Mouse (Mus musculus) C2C12 (cell line): ENCODE data around the gene Tgm5.

Experiments used
- CEBPB ChIP-seq: IDR thresholded peaks from one replicate; pipeline ENCODE4 v1.6.1; 2011; ENCODE audit warnings: low read depth, mild to moderate bottlenecking, control low read depth, moderate library complexity
- CTCF ChIP-seq: IDR thresholded peaks from one replicate; pipeline ENCODE4 v1.5.1; 2011; ENCODE audit not compliant: control insufficient read depth, insufficient read depth, insufficient read length
- MAX ChIP-seq: IDR thresholded peaks from one replicate; pipeline ENCODE4 v1.6.1; 2011; ENCODE audit warnings: mild to moderate bottlenecking, control low read depth
- MYOD1 ChIP-seq: IDR thresholded peaks from one replicate; pipeline ENCODE4 v1.6.1; 2011; ENCODE audit warnings: low read depth; ENCODE audit not compliant: control insufficient read depth, insufficient read length
- MYOG ChIP-seq: IDR thresholded peaks from one replicate; pipeline ENCODE4 v1.6.1; 2011; ENCODE audit not compliant: control insufficient read depth, insufficient read length; ENCODE audit errors: extremely low read depth
- USF1 ChIP-seq: IDR thresholded peaks from one replicate; pipeline ENCODE4 v1.6.1; 2011; ENCODE audit warnings: low read depth, mild to moderate bottlenecking, control low read depth, moderate library complexity

- TF ChIP-seq CTCF (no peak), CEBPB (no peak), USF1 (no peak), MYOG (no peak), MYOD1 (no peak), MAX (no peak)
Observed at GRCm38 (mm10) chr2:121128865-121129620, 43.4 kb upstream of the Tgm5 start.
